Mouse (Mus musculus) regulatory T cell (primary cell): ENCODE measurements at regions not wholly inside any gene's neighbourhood (a gene's known extent, or its start where the extent isn't known, plus 50 kb on each side); places are given as distances from the start of the nearest gene placed in this dataset.

Source experiments
- in situ Hi-C: fragments of 300-600 bp; cut with MboI, MseI; formaldehyde crosslinking; loops from one replicate; pipeline ENCODE4 v1.15.1; 2025; ENCODE audit warnings: high pct_unique_total_duplicates

GRCm38 (mm10) chr16:25042669-25043440, 243.8 kb upstream of the Tprg start:
- in situ Hi-C loops: no loop called here

- in situ Hi-C loops: no loop called here
Measured at GRCm38 (mm10) chr16:25044637-25045036, 242.0 kb upstream of the Tprg start.

- in situ Hi-C loops: no loop called here
Measured at GRCm38 (mm10) chr16:25047726-25048125, 238.9 kb upstream of the Tprg start.

GRCm38 (mm10) chr16:25049928-25050510, 236.6 kb upstream of the Tprg start:
- in situ Hi-C loops: loop anchor here (25.0 kb wide), 2 partner anchors 663 to 888 kb away; partner anchors contain the start of gene Lpp

GRCm38 (mm10) chr16:25051044-25051443, 235.6 kb upstream of the Tprg start:
- in situ Hi-C loops: loop anchor here (25.0 kb wide), 2 partner anchors 664 to 889 kb away; partner anchors contain the start of gene Lpp

GRCm38 (mm10) chr16:25052428-25052827, 234.2 kb upstream of the Tprg start:
- in situ Hi-C loops: loop anchor here (25.0 kb wide), 2 partner anchors 665 to 890 kb away; partner anchors contain the start of gene Lpp

- in situ Hi-C loops: loop anchor here (25.0 kb wide), 2 partner anchors 666 to 891 kb away; partner anchors contain the start of gene Lpp
Measured at GRCm38 (mm10) chr16:25052917-25053343, 233.7 kb upstream of the Tprg start.

GRCm38 (mm10) chr16:25054304-25054703, 232.3 kb upstream of the Tprg start:
- in situ Hi-C loops: loop anchor here (25.0 kb wide), 2 partner anchors 667 to 892 kb away; partner anchors contain the start of gene Lpp

GRCm38 (mm10) chr16:25055376-25055775, 231.2 kb upstream of the Tprg start:
- in situ Hi-C loops: loop anchor here (25.0 kb wide), 2 partner anchors 668 to 893 kb away; partner anchors contain the start of gene Lpp

GRCm38 (mm10) chr16:25058051-25058747, 228.4 kb upstream of the Tprg start:
- in situ Hi-C loops: loop anchor here (25.0 kb wide), 2 partner anchors 671 to 896 kb away; partner anchors contain the start of gene Lpp

GRCm38 (mm10) chr16:25058812-25059501, 227.7 kb upstream of the Tprg start:
- in situ Hi-C loops: loop anchor here (25.0 kb wide), 2 partner anchors 672 to 897 kb away; partner anchors contain the start of gene Lpp

- in situ Hi-C loops: loop anchor here (25.0 kb wide), 2 partner anchors 672 to 897 kb away; partner anchors contain the start of gene Lpp
Measured at GRCm38 (mm10) chr16:25059504-25059992, 227.1 kb upstream of the Tprg start.

GRCm38 (mm10) chr16:25060266-25060665, 226.4 kb upstream of the Tprg start:
- in situ Hi-C loops: loop anchor here (5.0 to 25.0 kb wide), 5 partner anchors 175 to 1078 kb away; partner anchors contain the start of gene Lpp

- in situ Hi-C loops: loop anchor here (5.0 to 25.0 kb wide), 5 partner anchors 177 to 1079 kb away; partner anchors contain the start of gene Lpp
Measured at GRCm38 (mm10) chr16:25061631-25062030, 225.0 kb upstream of the Tprg start.

GRCm38 (mm10) chr16:25063981-25064380, 222.6 kb upstream of the Tprg start:
- in situ Hi-C loops: loop anchor here (5.0 to 25.0 kb wide), 5 partner anchors 179 to 1082 kb away; partner anchors contain the start of gene Lpp

- in situ Hi-C loops: loop anchor here (5.0 to 25.0 kb wide), 5 partner anchors 180 to 1082 kb away; partner anchors contain the start of gene Lpp
Measured at GRCm38 (mm10) chr16:25064538-25064937, 222.1 kb upstream of the Tprg start.

GRCm38 (mm10) chr16:25066822-25067221, 219.8 kb upstream of the Tprg start:
- in situ Hi-C loops: loop anchor here (10.0 to 25.0 kb wide), 4 partner anchors 182 to 905 kb away; partner anchors contain the start of gene Lpp

- in situ Hi-C loops: loop anchor here (10.0 to 25.0 kb wide), 4 partner anchors 183 to 905 kb away; partner anchors contain the start of gene Lpp
Measured at GRCm38 (mm10) chr16:25067276-25068249, 219.1 kb upstream of the Tprg start.

- in situ Hi-C loops: no loop called here
Measured at GRCm38 (mm10) chr16:25080811-25081210, 205.8 kb upstream of the Tprg start.
